Mouse (Mus musculus): ENCODE data around the gene Usp4.

GRCm38 (mm10) chr9:108308141-108308540 is 39.5 kb upstream of the Usp4 start:
- TF ChIP-seq MYC (IDR thresholded peaks at IDR 0.05; ENCODE audit: low read depth, low read length): no peak
- TF ChIP-seq NELFE (IDR thresholded peaks at IDR 0.05; ENCODE audit: low read depth, low read length): no peak
- TF ChIP-seq CTCF (IDR thresholded peaks at IDR 0.05 in 2 of 3, conservative IDR thresholded peaks at IDR 0.05 in 1 of 3; ENCODE audit: control insufficient read depth in 1 of 3, insufficient read depth in 1 of 3, low read depth in 2 of 3, low read length in 3 of 3, poor library complexity in 1 of 3, severe bottlenecking in 1 of 3): no peak
- no peak for TF ChIP-seq UBTF (IDR thresholded peaks at IDR 0.05; ENCODE audit: borderline replicate concordance, insufficient read depth, low read depth, low read length)
- no peak for TF ChIP-seq ETS1 (IDR thresholded peaks at IDR 0.05; ENCODE audit: low read depth, low read length)
- TF ChIP-seq MAFK (IDR thresholded peaks at IDR 0.05; ENCODE audit: borderline replicate concordance, low read depth, low read length): no peak
- peak; percentile 15; the same call in 1 of the 2 replicates for TF ChIP-seq ZNF384 (IDR thresholded peaks at IDR 0.05; ENCODE audit: low read depth, low read length)
- TF ChIP-seq MXI1 (IDR thresholded peaks at IDR 0.05; ENCODE audit: low read depth, low read length): no peak
- no peak for TF ChIP-seq POLR2A (IDR thresholded peaks at IDR 0.05; ENCODE audit: control insufficient read depth in 1 of 2, insufficient read depth in 1 of 2, low read depth in 1 of 2, low read length in 2 of 2, poor library complexity in 1 of 2)
